Mouse (Mus musculus) bone marrow macrophage, adult 2 months (primary cell): ENCODE results near the gene Ffar2.

ENCODE experiments used
- CTCF ChIP-seq: IDR thresholded peaks from 2 replicates; pipeline ENCODE4 v1.5.1; 2012; ENCODE audit warnings: low read depth, mild to moderate bottlenecking, low read length, moderate library complexity
- POLR2A ChIP-seq: IDR thresholded peaks from 2 replicates; pipeline ENCODE4 v1.6.1; 2012; ENCODE audit warnings: mild to moderate bottlenecking, low read depth, low read length, borderline replicate concordance

GRCm38 (mm10) chr7:30841379-30841778 lies 17.8 kb upstream of the Ffar2 start:
- TF ChIP-seq POLR2A (no peak), CTCF (no peak)
